Mouse (Mus musculus) yolk sac, embryonic 10.5 days (tissue): ENCODE results near the gene Aatk.

ENCODE experiments used
- DNase-seq: peaks from one replicate; pipeline ENCODE4 v3.0.0-alpha.2; 2017; ENCODE audit warnings: low spot score

Gene Aatk

DNA sequence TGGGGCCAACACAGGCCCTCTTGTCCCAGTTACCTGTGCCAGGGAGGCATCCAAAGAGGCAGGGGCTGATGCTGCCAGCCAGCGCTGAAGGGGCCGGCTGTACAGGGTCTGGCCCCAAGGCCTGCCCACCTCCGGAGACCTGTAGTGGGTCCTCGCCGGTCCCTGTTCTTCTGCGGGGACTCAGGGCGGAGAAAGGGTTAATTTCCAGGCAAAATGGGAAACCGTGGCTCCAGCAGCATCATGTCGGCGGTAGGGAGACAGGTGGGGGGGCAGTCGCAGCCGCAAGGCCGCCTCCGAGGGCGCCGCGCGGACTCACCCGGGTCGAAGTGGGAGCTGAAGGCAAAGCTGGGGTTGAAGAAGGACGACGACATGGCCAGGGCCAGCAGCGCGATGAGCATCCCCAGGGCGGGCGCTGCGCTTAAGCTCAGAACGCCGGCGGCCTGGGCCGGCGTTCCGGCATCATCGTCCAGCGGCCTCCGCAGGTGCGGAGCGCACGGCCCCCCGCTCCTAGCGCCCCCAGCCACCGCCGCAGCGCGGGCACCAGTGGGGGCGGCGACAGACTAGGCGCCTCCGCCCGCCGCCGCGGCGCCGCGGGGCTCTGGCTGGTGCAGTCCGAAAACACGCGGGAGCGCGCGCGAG lies at the start of gene Aatk:
TSS of gene Aatk (minus strand) at position 615 of the 639 bp plus-strand sequence.
- DNase-seq: no peak

DNA sequence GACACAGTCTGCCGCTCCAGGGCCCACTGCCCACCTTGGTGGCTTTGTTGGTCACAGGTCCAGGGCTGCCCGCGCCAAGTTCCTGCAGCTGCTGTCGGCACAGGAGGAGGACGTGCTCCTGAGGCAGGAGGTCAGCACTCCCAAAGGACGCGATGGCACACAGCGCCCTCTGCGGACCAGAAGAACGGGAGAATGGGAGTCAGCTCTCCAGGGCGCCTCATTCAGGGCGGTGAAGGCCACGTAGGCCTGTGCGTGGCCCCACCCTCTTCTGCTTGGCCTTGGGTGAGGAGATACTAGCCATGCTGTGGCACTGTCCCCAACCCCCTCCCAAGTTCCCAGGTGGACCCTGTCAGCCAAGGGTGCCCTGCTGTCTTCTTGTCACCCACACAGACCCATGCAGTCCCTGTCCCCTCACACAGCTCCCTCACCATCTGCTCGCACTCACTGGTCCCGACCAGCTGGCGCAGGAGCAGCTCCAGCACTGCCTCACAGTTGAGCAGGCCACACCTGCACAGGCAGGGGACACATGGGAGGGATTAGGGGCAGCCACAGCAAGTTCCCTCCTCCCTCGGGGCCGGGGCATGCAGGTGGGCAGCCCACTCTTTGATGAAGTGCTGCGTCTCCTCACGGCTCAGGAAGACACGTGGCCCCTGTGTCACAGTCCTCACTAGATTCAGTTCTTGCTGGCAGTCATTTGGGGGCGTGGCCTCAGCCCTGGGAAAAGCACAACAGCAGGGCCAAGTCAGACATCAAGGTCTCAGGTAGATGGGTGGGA lies 46.0 kb upstream of the Aatk start:
- no peak for DNase-seq

- DNase-seq: no peak
Observed at GRCm38 (mm10) chr11:120090661-120091060, 43.7 kb upstream of the Aatk start.

DNA sequence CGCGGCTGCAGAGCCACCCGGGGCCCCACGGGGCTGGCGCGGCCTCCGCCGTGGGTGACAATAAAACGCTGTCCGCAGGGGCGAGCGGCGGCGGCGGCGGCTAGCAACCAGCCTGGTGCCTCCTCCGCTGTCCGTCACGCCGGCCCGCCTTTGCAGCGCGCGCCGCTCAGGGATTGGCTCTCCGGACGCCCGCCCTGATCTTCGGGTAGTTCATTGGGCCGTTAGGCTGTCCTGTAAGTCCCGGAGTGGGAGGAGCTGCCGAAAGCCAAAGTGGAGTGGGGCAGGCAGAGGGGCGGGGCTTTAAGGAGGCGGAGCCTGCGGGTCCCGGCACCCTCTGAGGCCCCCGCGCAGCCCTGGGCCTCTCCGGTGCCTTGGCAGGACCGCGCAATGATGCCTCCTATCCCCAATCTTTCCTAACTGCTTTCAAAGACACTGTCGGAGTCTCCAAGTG lies 39.8 kb upstream of the Aatk start, which contains the start of gene Cep131:
TSS of gene Cep131 (minus strand) at position 126 of the 451 bp plus-strand sequence.
- DNase-seq: peak; percentile 97

GRCm38 (mm10) chr11:120085891-120086627 lies 39.1 kb upstream of the Aatk start:
- no peak for DNase-seq

- DNase-seq: no peak
Observed at GRCm38 (mm10) chr11:120080282-120080681, 33.3 kb upstream of the Aatk start.

GRCm38 (mm10) chr11:120076191-120076590 lies 29.2 kb upstream of the Aatk start:
- DNase-seq: no peak

DNA sequence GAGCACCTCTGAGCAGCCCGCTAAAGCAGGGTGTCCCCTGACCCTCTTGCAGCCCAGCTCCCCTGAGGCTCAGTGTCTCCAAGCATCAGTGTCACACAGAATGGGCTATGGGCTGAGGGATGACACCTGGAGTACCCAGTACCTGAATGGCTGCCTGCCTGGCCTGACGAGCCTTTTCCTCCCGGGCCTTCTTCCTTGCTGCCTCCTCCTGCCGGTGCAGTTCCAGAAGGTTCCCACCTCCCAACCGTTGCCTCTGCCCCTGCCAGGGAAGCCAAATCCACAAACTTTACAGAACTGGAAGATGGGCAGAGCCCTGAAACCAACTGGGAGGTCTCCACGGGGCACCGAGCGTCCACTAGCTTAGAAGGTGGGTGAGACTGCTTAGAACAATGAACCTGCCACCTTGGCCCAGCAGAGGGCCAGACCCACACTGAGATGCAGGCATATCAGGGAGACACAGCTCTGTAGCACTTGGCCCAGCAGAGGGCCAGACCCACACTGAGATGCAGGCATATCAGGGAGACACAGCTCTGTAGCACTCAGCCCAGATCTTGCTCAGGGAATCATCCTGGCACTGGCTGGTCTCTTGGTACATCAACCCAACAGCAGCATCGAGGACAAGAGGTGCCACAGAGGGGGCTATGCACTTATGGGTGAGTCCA lies 26.1 kb upstream of the Aatk start:
- DNase-seq: no peak

GRCm38 (mm10) chr11:120071731-120072320 lies 24.9 kb upstream of the Aatk start:
- DNase-seq: no peak

GRCm38 (mm10) chr11:120071065-120071464 lies 24.1 kb upstream of the Aatk start:
- DNase-seq: no peak

DNA sequence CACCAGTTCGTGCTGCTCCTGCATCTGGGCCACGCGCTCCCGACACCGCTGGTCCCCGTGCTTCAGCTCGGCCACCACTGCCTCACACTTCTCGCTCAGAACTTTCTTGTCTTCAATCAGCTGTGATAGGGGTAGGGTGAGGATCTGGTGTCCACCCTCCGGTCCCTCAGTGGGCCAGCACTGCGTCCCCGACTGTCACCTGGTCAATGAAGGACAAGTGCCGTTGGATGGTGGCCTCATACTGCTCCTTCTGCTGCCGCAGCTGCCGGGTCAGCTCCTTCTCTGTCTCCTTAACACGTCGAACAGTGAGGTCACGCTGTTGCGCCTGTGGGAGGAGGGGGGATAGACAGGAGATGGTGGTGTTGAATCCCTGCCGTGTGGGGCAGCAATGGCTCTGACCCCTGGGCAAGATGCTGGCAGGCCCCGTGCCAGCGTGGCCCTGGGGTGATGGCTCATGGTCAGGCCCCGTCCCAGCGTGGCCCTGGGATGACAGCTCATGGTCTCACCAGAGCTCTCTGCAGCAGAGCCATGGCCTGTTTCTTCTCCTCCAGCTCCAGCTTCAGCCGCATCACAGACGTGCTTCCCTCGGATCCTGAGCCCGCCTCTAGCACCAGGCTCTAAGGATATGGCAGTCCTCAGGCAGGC lies 23.4 kb upstream of the Aatk start:
- DNase-seq: no peak

- DNase-seq: no peak
Observed at GRCm38 (mm10) chr11:120069261-120069660, 22.3 kb upstream of the Aatk start.

- DNase-seq: no peak
Observed at GRCm38 (mm10) chr11:120067834-120068233, 20.9 kb upstream of the Aatk start.

DNA sequence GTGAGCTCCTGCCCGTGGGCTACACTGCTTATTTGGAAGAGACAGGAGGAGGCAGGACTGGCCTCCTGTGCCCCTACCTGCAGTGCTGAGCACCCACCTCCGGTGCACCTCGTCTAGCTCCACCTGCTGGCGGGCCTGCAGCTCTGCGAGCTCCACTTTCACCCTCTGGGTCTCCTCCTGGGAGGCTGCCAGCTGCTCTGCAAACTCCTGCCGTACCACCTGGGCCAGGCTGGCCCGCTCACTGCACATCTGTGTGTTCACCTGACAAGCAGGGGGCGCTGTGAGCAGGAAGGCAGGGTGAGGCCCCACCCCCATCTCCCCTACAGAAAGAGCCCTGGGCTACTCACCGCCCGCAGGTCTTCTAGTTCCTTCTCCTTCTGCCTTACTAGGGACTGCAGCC lies 18.3 kb upstream of the Aatk start:
- peak; percentile 43 for DNase-seq

DNA sequence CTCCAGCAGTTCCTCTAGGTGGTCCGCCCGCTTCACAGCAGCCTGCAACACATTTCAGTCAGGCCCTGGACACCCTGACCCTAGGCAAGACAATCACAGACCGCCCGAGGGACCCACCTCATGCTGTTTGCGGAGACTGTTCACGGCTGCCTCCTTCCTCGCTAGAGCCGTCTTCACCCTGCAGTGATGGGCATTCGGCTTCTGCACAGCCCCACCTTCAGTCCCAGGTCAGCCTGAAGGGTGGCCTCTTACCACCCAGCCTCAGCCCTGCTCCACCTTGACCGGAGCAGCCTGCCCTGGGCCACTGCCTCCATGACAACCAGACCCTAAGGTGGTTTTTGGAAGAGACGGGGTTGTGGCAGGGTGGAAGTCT lies 17.7 kb upstream of the Aatk start:
- DNase-seq: no peak

GRCm38 (mm10) chr11:120064006-120064667 lies 17.2 kb upstream of the Aatk start:
- no peak for DNase-seq

DNA sequence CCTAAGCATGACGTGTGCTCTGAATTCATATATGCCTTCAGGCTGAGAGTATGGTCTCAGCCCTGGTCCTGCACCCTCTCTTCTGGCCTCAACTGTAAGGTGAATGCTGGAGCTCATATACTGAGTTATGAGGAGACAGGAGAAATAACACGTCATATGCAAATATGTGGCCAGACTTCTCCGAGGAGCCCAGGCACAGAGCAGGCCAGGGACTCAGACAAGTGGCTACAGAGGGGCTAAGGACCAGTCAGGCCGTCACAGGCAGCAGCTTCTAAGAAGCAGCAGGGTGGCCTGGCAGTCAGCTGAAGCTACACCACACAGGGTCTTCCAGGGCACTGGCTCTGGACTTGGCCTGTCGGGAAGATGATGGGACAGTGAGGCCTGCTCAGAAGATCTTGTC lies 16.4 kb upstream of the Aatk start:
- no peak for DNase-seq

GRCm38 (mm10) chr11:120060634-120061033 lies 13.7 kb upstream of the Aatk start:
- DNase-seq: no peak

DNA sequence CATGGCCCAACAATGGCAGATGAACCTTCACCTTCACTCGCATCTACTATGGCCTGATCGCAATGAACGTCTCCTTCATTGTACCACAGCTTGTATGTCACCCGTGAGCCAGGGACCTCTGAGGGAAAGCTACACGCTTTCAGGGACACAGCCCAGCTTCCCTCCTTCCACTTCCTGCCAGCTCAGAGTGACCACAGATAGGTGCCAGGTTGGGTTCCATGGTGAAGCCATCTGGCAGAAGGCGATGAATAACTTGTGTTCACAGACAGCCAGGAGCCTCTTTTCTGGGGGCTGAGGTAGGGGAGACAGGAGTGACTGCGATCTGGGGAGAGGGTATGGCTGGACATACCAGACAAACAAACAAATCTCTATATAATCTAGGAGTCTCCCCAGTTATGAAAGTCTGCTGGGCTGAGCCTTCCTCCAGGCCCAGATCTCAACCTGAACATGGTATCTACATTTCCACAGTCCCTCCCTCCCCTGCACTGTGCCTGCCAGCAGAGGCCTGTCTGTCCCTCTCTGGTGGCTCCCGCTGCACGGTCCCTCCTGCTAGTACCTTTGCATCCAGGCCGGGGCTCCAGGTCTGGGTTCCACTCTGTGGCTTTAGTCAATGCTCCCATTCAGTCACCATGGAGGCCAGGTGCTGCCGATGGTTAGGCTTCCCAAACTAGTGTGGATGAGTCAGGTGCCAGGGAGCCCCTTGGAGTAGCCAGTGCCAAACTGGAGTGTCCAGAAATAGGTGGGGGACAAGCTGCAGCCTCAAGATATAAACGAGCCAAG lies 9.2 kb upstream of the Aatk start:
- no peak for DNase-seq

GRCm38 (mm10) chr11:120053846-120054245 lies 6.9 kb upstream of the Aatk start:
- no peak for DNase-seq
